Mouse (Mus musculus) urinary bladder, postnatal 14 days (tissue): ENCODE measurements at regions not wholly inside any gene's neighbourhood (a gene's known extent, or its start where the extent isn't known, plus 50 kb on each side); places are given as distances from the start of the nearest gene placed in this dataset.

Source experiments
- DNase-seq: peaks from one replicate; pipeline ENCODE4 v3.0.0; 2021; ENCODE audit warnings: low spot score

GRCm38 (mm10) chr15:64520568-64520967 is 296.9 kb upstream of the Gm21798 start:
- no peak for DNase-seq

GRCm38 (mm10) chr15:64532260-64533120 is 285.0 kb upstream of the Gm21798 start:
- no peak for DNase-seq

GRCm38 (mm10) chr15:64533169-64533795 is 284.2 kb upstream of the Gm21798 start:
- no peak for DNase-seq

GRCm38 (mm10) chr15:64534166-64534565 is 283.3 kb upstream of the Gm21798 start:
- DNase-seq = no peak

GRCm38 (mm10) chr15:64535160-64535559 is 282.3 kb upstream of the Gm21798 start:
- no peak for DNase-seq

- no peak for DNase-seq
These were observed 276.1 kb upstream of the Gm21798 start for GRCm38 (mm10) chr15:64541395-64541794.

- no peak for DNase-seq
These were observed 275.1 kb upstream of the Gm21798 start for GRCm38 (mm10) chr15:64542250-64542901.

GRCm38 (mm10) chr15:64542908-64543307 is 274.6 kb upstream of the Gm21798 start:
- DNase-seq = no peak

- DNase-seq = no peak
These were observed 271.5 kb upstream of the Gm21798 start for GRCm38 (mm10) chr15:64546035-64546434.

- DNase-seq = no peak
These were observed 260.0 kb upstream of the Gm21798 start for GRCm38 (mm10) chr15:64557540-64557939.

- DNase-seq = no peak
These were observed 259.3 kb upstream of the Gm21798 start for GRCm38 (mm10) chr15:64558220-64558619.

- DNase-seq = no peak
These were observed 254.9 kb upstream of the Gm21798 start for GRCm38 (mm10) chr15:64562431-64563111.

- no peak for DNase-seq
These were observed 252.8 kb upstream of the Gm21798 start for GRCm38 (mm10) chr15:64564703-64565102.

- no peak for DNase-seq
These were observed 240.5 kb upstream of the Gm21798 start for GRCm38 (mm10) chr15:64576891-64577535.

GRCm38 (mm10) chr15:64578991-64579390 is 238.5 kb upstream of the Gm21798 start:
- DNase-seq = no peak

GRCm38 (mm10) chr15:64580481-64580880 is 237.0 kb upstream of the Gm21798 start:
- no peak for DNase-seq

GRCm38 (mm10) chr15:64581046-64581445 is 236.4 kb upstream of the Gm21798 start:
- DNase-seq = no peak

- no peak for DNase-seq
These were observed 233.4 kb upstream of the Gm21798 start for GRCm38 (mm10) chr15:64584129-64584528.

- DNase-seq = no peak
These were observed 230.7 kb upstream of the Gm21798 start for GRCm38 (mm10) chr15:64586776-64587175.

- no peak for DNase-seq
These were observed 227.2 kb upstream of the Gm21798 start for GRCm38 (mm10) chr15:64590092-64590881.

- no peak for DNase-seq
These were observed 204.0 kb upstream of the Gm21798 start for GRCm38 (mm10) chr15:64613503-64613902.
